Mouse (Mus musculus) olfactory bulb, adult 2 months (tissue): ENCODE results near the gene Med16.

Source experiments
- CTCF ChIP-seq: fragments of 200-500 bp; IDR thresholded peaks from 2 replicates; pipeline ENCODE4 v1.5.1; 2012; ENCODE audit warnings: low read depth, mild to moderate bottlenecking, low read length, moderate library complexity; ENCODE audit not compliant: insufficient read depth
- POLR2A ChIP-seq: fragments of 200-500 bp; IDR thresholded peaks from 2 replicates; pipeline ENCODE4 v1.6.1; 2012; ENCODE audit warnings: mild to moderate bottlenecking, low read depth, low read length, moderate library complexity; ENCODE audit not compliant: insufficient read depth

GRCm38 (mm10) chr10:79928907-79929701 is 20.4 kb upstream of the Med16 start:
- TF ChIP-seq POLR2A (no peak), CTCF (no peak)
